Mouse (Mus musculus) cerebellum, adult 11 months (tissue): ENCODE results near the gene Actbl2.
A peak's percentile ranks its signal among the peaks of the same experiment; 100 is the strongest.

Experiments
- DNase-seq: peaks from one replicate; pipeline ENCODE4 v3.0.0; 2022

Actbl2 gene

GRCm38 (mm10) chr13:111271868-111272267, 17.1 kb downstream of the Actbl2 start:
- DNase-seq, result no peak

DNA sequence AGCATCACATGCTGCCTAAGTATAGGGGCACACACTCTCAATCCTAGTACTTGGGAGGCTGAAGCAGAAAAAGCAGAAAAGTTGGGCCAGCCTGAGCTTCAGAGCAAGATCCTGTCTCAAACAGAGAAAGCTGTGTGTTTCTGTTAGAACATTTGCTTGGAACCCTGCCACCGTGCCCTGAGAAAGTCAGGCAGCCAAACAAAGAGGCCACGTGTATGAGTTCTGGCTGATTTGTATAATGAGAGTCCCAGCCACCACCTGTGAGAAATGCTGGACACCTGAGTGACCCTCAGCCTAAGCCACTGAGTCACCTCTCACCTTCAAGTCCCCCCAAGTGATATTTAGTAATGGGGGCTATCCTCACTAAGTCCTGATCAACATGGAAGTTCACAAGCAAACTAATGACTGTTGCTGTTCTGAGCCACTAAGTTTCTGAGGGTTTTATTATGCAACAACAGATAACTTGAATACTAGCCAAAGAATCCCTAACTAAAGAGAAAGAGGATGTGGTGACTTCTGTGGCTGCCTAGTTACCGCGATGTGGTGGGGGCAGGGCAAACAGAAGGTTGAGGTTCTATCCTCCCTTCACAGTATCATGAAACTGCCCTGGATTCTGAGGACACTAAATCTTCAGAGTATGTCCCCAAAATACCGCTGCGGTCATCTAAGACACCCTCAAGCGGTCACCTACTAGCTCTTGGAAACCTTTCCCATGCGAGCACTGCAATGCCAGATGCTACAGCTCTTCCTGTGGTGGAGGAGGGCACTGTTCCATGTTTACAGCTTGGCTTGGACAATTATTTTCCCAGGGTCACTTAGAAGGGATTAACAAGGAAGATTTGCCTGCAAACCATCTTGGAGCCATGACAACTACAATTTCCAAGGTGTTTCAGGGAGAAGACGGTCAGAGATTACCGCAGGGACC, 31.9 kb downstream of the Actbl2 start:
- peak; percentile 72 for DNase-seq

GRCm38 (mm10) chr13:111291161-111291957, 36.5 kb downstream of the Actbl2 start:
- DNase-seq, result no peak

GRCm38 (mm10) chr13:111291958-111292493, 37.2 kb downstream of the Actbl2 start:
- peak; percentile 54 for DNase-seq

DNA sequence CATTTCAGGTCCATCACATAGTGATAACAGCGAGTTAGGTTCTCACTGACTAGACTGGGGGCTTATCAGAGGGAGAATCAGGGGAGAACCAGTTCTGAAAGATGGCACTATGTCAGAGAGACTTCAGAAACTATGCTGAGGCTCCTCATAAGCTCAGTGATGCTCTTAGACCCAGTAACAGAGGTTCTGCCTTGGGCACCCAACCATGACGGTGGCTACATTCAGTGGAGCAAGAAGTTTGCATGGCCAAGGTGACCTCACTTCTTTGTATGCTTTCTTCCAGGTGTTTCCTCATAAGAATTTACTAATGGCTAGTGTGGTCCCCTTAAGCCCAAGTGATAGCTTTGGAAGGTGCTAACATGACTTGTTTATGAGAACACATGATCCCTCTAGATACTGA, 38.7 kb downstream of the Actbl2 start:
- DNase-seq, result no peak

DNA sequence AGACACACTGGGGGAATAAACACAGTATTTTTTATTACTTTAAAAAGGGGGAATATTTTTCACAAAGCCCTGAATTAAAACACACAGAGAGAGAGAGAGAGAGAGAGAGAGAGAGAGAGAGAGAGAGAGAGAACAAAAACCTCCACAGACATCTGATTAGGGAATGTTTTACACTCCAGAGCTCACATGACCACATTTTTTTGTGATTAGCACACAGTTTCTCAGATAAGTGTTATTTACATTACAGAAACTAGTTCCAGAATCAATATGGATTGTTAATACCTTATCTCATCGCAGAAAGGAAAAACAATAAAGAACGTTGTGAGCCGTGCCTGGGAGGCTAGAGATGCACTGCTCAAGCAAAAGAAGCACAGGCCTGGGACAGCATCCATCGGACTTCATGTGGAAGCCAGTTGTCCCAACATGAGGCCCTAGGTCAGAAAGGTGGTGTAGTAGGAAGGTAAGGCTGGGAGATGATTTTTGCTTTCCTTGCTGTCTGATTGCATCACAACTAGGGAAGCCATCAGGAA, 40.2 kb downstream of the Actbl2 start:
- DNase-seq, result no peak

DNA sequence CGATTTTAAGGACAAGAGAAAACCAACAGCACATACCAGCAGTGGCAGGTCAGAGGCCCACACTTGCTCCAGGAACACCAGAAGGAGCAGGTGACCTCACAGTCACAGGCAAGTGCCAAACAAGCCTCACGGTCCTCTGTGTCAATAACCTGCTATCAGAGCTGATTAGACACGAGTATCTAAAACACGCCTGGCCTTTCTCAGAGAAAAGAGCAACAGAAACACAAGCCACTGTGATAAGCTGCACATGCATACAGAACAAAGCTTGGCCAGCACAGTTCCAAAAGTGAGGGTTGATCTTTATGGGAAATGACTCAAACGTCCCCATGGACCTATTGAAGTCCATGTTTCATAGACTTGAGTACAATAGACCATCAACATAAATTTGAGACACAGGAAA, 41.2 kb downstream of the Actbl2 start:
- DNase-seq, result no peak

GRCm38 (mm10) chr13:111297614-111298013, 42.8 kb downstream of the Actbl2 start:
- DNase-seq, result no peak

DNA sequence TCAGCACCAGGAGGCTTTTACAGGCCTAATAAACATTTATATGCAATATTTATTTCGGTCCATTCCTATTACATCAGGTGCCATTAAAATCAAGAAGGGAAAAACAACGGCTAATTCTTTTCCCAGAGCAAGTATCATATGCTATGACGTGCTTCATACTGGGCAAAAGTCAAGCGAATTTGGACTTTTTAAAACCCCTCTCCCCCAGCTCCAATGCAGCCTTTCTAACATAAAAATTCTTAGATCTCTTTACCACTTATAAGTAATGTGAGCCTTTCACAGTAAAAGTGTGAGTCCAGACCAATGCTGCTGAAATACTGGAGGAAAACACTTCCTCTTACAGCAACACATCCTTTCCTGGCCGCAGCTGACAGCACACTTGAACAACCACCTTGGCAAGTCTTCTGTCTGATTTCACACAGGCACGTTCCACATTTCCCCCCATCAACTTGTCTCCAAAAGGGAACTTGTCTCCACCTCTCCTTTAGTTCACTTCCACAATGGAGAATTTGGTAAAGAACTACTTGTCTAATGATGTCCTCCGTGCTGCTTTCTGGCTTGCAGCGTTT, 44.4 kb downstream of the Actbl2 start:
- DNase-seq, result no peak

DNA sequence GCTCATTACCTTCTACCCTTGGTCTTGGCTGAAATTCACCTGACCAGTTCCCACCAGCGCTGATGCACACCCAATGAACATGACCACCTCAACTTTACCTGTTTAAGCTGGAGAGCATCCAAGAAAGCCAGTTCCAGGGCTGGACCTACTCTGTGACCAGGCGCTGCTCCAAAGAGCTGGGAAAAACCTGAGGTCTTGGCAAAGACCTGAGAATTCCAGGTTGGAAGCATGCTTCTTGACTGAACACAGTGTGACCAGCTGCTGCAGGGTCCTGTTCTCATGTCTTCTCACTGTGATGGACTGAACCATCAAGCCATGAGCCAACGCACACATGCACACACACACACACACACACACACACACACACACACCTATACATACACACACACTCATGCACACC, 46.0 kb downstream of the Actbl2 start:
- no peak for DNase-seq

- no peak for DNase-seq
Observed at GRCm38 (mm10) chr13:111301431-111301830, 46.6 kb downstream of the Actbl2 start.

DNA sequence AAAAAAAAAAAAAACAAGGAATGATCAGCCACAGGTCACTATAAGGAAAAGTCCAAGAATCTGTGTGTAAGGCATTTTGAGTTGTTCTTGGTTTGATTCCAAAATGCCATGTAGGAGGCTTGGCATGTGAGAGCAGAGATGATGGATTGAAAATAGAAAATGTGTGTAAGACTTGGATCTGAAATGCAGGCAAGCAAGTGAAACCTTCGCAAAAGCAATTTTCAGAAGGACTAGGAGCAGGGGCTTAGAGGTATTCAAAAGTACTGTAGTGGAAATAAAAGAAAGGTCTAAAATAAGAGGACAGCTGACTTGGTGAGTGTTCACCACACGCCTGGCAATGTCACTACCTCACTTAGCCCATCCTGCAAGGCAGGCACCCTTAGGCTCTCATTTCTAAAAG, 49.4 kb downstream of the Actbl2 start:
- DNase-seq, result no peak

DNA sequence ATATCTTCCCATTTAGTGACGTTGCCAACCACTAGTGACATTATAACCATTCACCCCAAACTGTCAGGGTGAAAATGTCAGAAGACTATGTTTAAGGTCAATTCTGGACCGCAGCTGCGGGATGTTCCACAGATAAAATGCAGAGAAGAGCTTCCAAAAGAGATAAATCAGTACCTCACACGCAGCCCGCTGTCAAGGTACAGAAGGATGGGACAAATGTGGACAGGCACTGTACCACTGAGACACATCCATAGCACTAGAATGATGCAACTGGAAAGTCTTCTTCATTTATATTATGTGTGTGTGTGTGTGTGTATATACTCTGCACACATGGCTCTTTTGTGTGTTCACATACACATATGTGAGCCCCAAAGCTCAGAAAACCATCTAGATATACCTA, 49.9 kb downstream of the Actbl2 start:
- DNase-seq, result no peak
